Mouse (Mus musculus) C2C12 (cell line): ENCODE results near the gene Palld. TPM values are rescaled to one million over a fixed set of nuclear protein-coding genes. Genes with fewer than 3 reads are reported as not detected.

Source experiments
- H3K27me3 ChIP-seq: one replicate; pipeline ENCODE4 v1.6.1; 2011; ENCODE audit not compliant: control insufficient read depth, insufficient read depth, insufficient read length
- H3K36me3 ChIP-seq: one replicate; pipeline ENCODE4 v1.6.1; 2011; ENCODE audit not compliant: control insufficient read depth, insufficient read depth
- H3K4me3 ChIP-seq: one replicate; pipeline ENCODE4 v1.5.1; 2011; ENCODE audit warnings: mild to moderate bottlenecking, control low read depth; ENCODE audit not compliant: poor library complexity, insufficient read depth, severe bottlenecking
- H3K79me2 ChIP-seq: one replicate; pipeline ENCODE4 v1.6.1; 2011; ENCODE audit not compliant: control insufficient read depth, insufficient read depth
- H3K79me3 ChIP-seq: one replicate; pipeline ENCODE4 v1.6.1; 2011; ENCODE audit warnings: low read depth, control low read depth
- H3ac ChIP-seq: one replicate; pipeline ENCODE3; 2011; ENCODE audit warnings: low read depth; ENCODE audit not compliant: control insufficient read depth, insufficient read length
- CEBPB ChIP-seq: IDR thresholded peaks from one replicate; pipeline ENCODE4 v1.6.1; 2011; ENCODE audit warnings: low read depth, mild to moderate bottlenecking, control low read depth, moderate library complexity
- CTCF ChIP-seq: IDR thresholded peaks from one replicate; pipeline ENCODE4 v1.5.1; 2011; ENCODE audit not compliant: control insufficient read depth, insufficient read depth, insufficient read length
- FOSL1 ChIP-seq: IDR thresholded peaks from one replicate; pipeline ENCODE4 v1.8.0; 2011; ENCODE audit warnings: mild to moderate bottlenecking, low read length; ENCODE audit not compliant: poor library complexity, insufficient read depth, severe bottlenecking
- MAX ChIP-seq: IDR thresholded peaks from one replicate; pipeline ENCODE4 v1.6.1; 2011; ENCODE audit warnings: mild to moderate bottlenecking, control low read depth
- MYOD1 ChIP-seq: IDR thresholded peaks from one replicate; pipeline ENCODE4 v1.6.1; 2011; ENCODE audit warnings: low read depth; ENCODE audit not compliant: control insufficient read depth, insufficient read length
- MYOG ChIP-seq: IDR thresholded peaks from one replicate; pipeline ENCODE4 v1.6.1; 2011; ENCODE audit not compliant: control insufficient read depth, insufficient read length; ENCODE audit errors: extremely low read depth
- USF1 ChIP-seq: IDR thresholded peaks from one replicate; pipeline ENCODE4 v1.6.1; 2011; ENCODE audit warnings: low read depth, mild to moderate bottlenecking, control low read depth, moderate library complexity
- polyA plus RNA-seq: library from polyadenylated mRNA; unstranded; fragments of >200 nt; fragmentation: generic; extraction: Trizol; gene quantifications from one replicate; pipeline ENCODE4 v1.2.1, GENCODE M21; 2012; ENCODE audit warnings: missing spikeins

Palld gene
- polyA plus RNA-seq, 1 experiment: 79.5 TPM

- Histone ChIP-seq H3K79me2 (peaks cover 52% of the 10 kb centered on the region), H3K4me3 (peak overlapping the region; percentile 57), H3K27me3 (no peaks in the 10 kb centered on the region), H3K36me3 (peaks cover 17% of the 10 kb centered on the region), H3ac (peak overlapping the region; percentile 10), H3K79me3 (peaks cover 17% of the 10 kb centered on the region)
- TF ChIP-seq CEBPB (no peak), CTCF (no peak), FOSL1 (no peak), MYOG (no peak), USF1 (no peak), MYOD1 (no peak), MAX (no peak)
These were observed 312.5 kb downstream of the Palld start for GRCm38 (mm10) chr8:61589972-61590391.

- no peak overlapping the region for H3K4me3 ChIP-seq
- H3ac ChIP-seq: no peak overlapping the region
- peaks cover 63% of the 10 kb centered on the region for H3K79me2 ChIP-seq
- H3K36me3 ChIP-seq: peaks cover 22% of the 10 kb centered on the region
- H3K27me3 ChIP-seq: no peaks in the 10 kb centered on the region
- TF ChIP-seq CTCF (no peak), MYOD1 (no peak), USF1 (no peak), MYOG (no peak), FOSL1 (no peak), MAX (no peak), CEBPB (no peak)
- peaks cover 19% of the 10 kb centered on the region for H3K79me3 ChIP-seq
These were observed 314.2 kb downstream of the Palld start for GRCm38 (mm10) chr8:61588336-61588735.

- H3K79me2 ChIP-seq: peaks cover 63% of the 10 kb centered on the region
- TF ChIP-seq MYOD1: no peak
- no peaks in the 10 kb centered on the region for H3K27me3 ChIP-seq
- H3K4me3 ChIP-seq: no peak overlapping the region
- peaks cover 24% of the 10 kb centered on the region for H3K79me3 ChIP-seq
- H3ac ChIP-seq: no peak overlapping the region
- H3K36me3 ChIP-seq: peaks cover 22% of the 10 kb centered on the region
These were observed 314.8 kb downstream of the Palld start for GRCm38 (mm10) chr8:61587731-61588130.

- Histone ChIP-seq H3K79me3 (peaks cover 25% of the 10 kb centered on the region), H3K79me2 (peaks cover 63% of the 10 kb centered on the region), H3K27me3 (no peaks in the 10 kb centered on the region), H3K36me3 (peaks cover 26% of the 10 kb centered on the region), H3K4me3 (no peak overlapping the region), H3ac (no peak overlapping the region)
- TF ChIP-seq CTCF (no peak), CEBPB (no peak), MAX (no peak), FOSL1 (no peak), USF1 (no peak), MYOD1 (no peak), MYOG (no peak)
These were observed 316.0 kb downstream of the Palld start for GRCm38 (mm10) chr8:61586529-61586928.

- no peak for TF ChIP-seq CEBPB
- no peak for TF ChIP-seq CTCF
- no peak for TF ChIP-seq MAX
- TF ChIP-seq MYOG: no peak
- TF ChIP-seq MYOD1: no peak
- no peak for TF ChIP-seq USF1
- TF ChIP-seq FOSL1: no peak
- H3K27me3 ChIP-seq: no peaks in the 10 kb centered on the region
- peaks cover 24% of the 10 kb centered on the region for H3K79me3 ChIP-seq
- peaks cover 62% of the 10 kb centered on the region for H3K79me2 ChIP-seq
- peaks cover 26% of the 10 kb centered on the region for H3K36me3 ChIP-seq
- no peak overlapping the region for H3K4me3 ChIP-seq
- no peak overlapping the region for H3ac ChIP-seq
These were observed 316.7 kb downstream of the Palld start for GRCm38 (mm10) chr8:61585746-61586145.

- Histone ChIP-seq H3K4me3 (no peak overlapping the region), H3K27me3 (no peaks in the 10 kb centered on the region), H3ac (no peak overlapping the region), H3K79me3 (peaks cover 26% of the 10 kb centered on the region), H3K79me2 (peaks cover 61% of the 10 kb centered on the region), H3K36me3 (peaks cover 33% of the 10 kb centered on the region)
- TF ChIP-seq MYOD1 (no peak), CTCF (no peak), MAX (no peak), MYOG (no peak), CEBPB (no peak), USF1 (no peak), FOSL1 (no peak)
These were observed 317.6 kb downstream of the Palld start for GRCm38 (mm10) chr8:61584714-61585383.
